Mouse (Mus musculus) T-helper 1 cell (primary cell): ENCODE measurements at regions not wholly inside any gene's neighbourhood (a gene's known extent, or its start where the extent isn't known, plus 50 kb on each side); places are given as distances from the start of the nearest gene placed in this dataset.

Experiments
- in situ Hi-C: fragments of 300-600 bp; cut with MboI, MseI; formaldehyde crosslinking; loops from one replicate; pipeline ENCODE4 v1.15.1; 2025; ENCODE audit warnings: high pct_unique_total_duplicates

DNA sequence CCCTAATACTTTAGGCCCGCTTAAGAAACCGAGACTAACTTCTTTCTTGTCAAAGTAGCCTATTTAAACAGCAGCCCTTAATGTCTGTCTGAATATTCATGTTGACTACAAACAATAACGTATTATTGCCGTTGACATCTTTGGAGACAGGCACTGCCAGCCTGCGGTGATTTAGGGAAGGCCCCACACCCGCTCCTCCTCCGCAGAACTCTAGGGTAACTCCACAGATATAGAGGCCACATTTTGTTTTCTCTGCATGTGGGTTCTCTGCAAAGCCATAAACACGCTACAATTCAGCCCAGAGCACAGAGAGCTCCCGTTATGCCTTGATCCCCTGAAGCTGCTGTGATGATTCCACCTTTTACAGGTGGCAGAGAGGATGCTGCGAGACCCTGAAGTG lies 366.8 kb upstream of the Mki67 start:
- in situ Hi-C loops = no loop called here

GRCm38 (mm10) chr7:136083571-136084342 lies 367.6 kb upstream of the Mki67 start:
- in situ Hi-C loops = no loop called here

- in situ Hi-C loops = no loop called here
Observed at GRCm38 (mm10) chr7:136088785-136089184, 372.6 kb upstream of the Mki67 start.

- in situ Hi-C loops = no loop called here
Observed at GRCm38 (mm10) chr7:136094681-136095360, 378.7 kb upstream of the Mki67 start.

- in situ Hi-C loops = no loop called here
Observed at GRCm38 (mm10) chr7:136104021-136104420, 387.9 kb upstream of the Mki67 start.

- in situ Hi-C loops = no loop called here
Observed at GRCm38 (mm10) chr7:136112163-136112562, 396.0 kb upstream of the Mki67 start.

GRCm38 (mm10) chr7:136120930-136121329 lies 404.8 kb upstream of the Mki67 start:
- in situ Hi-C loops = no loop called here

DNA sequence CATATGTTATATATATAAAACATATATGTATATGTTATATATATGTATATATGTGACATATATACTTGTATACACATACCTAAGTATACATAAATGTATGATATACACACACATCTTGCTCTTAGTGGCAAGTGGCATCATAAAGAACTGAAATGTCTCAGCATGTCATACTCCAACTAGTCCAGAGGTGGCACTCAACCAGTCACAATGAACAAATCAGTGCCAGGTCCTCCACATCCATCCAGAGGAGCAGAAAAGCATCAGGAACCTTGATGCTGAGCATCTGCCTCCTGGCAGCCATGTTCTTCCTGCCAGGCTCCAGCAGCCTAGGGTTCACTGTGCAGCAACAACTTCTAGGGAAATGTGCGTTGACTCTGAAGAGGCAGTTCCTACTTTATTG lies 405.2 kb upstream of the Mki67 start:
- in situ Hi-C loops = no loop called here

DNA sequence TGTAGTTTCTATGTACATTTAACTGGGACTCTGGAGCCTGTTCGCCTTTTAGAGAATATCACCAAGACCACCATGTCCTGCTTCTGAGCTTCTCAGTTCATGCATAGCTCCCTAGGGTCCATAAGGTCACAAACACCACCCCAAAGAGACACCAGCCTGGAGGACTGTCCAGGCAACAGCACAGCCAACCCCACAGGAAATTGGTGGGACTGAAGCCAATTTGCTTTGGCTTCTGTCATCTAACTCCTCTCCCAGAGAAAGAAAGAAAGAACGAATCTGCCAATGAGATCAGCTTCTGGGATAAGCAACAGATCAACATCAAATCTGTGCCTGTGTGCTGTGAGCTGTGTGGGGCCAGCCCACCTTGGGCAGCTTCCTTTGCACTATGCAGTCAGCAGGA lies 408.6 kb upstream of the Mki67 start:
- in situ Hi-C loops = no loop called here

DNA sequence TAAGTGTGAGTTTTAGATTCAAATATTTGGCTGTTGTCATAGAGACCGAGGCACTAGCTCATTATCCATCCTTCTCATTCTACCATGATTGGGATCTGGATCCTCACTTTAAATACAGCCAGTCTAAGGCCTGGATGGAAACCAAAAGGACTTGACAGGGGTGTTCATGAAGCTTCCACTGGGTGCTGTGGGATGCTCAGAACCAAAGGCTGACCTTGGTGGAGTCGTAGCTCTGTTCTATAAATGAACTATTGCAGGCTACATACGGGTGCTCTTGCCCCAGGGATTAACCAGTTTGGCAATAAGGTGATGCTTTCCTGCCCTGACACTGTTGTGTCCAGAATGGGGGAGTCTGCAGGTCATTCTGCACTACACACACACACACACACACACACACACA lies 410.2 kb upstream of the Mki67 start:
- in situ Hi-C loops = no loop called here

DNA sequence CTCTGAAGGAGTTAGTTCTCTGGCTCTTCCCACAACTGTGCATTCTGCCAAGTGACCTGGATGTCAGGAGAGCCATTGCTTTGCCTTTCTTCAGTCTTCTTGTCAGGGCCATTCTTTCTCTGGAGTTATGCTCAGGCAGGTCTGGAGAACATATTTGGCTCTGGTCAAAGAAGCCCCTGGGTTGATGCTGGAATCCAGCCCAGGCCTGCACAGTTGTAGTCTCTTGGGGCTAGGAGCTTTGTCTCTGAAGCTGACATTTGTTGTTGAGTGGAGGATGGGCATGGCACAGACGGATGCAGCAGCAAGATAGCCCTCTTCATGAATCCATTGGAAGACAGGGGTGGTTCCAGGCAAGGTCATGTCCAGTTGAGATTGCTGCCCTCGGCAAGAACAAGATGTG lies 411.4 kb upstream of the Mki67 start:
- in situ Hi-C loops = no loop called here

GRCm38 (mm10) chr7:136129721-136130123 lies 413.6 kb upstream of the Mki67 start:
- in situ Hi-C loops = no loop called here

- in situ Hi-C loops = no loop called here
Observed at GRCm38 (mm10) chr7:136130666-136131239, 414.6 kb upstream of the Mki67 start.

DNA sequence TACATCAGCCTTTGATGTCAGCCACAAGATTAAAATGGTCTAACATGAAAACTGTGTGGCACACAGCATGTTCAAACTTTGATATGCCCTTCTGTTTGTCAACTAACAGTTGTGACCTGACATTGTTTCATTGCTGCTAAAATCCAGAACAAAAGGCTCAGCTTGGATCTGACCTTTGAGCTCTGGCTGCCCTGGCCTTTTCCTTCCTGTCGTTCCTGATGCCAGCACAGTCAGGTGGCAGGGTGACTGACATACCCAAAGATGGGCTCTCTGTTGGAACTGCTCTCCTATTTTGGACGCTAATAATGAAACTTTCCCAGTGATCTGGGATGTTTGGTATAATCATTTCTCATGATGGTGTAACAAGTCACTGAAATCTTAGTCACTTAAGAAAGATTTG lies 416.8 kb upstream of the Mki67 start:
- in situ Hi-C loops = no loop called here

GRCm38 (mm10) chr7:136136666-136137065 lies 420.5 kb upstream of the Mki67 start:
- in situ Hi-C loops = no loop called here

DNA sequence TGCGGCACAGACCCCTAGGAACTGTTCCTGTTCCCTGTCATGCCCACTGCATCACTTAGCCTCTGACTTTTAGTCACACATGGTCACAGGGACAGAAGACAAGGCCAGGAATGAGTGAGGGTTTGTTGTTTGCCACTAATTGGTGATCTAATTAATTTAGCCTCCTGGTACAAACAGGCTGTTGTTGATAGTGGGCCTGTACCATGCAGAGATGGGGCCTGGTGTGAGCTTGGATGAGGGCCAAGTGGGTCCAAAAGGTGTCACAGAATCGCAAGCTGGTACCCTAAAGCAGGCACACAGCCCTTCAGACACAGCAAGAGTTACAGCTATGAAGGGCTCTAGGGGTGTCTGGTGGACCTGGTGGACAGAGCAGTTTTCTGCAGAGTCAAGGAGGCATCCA lies 421.2 kb upstream of the Mki67 start:
- in situ Hi-C loops = no loop called here

DNA sequence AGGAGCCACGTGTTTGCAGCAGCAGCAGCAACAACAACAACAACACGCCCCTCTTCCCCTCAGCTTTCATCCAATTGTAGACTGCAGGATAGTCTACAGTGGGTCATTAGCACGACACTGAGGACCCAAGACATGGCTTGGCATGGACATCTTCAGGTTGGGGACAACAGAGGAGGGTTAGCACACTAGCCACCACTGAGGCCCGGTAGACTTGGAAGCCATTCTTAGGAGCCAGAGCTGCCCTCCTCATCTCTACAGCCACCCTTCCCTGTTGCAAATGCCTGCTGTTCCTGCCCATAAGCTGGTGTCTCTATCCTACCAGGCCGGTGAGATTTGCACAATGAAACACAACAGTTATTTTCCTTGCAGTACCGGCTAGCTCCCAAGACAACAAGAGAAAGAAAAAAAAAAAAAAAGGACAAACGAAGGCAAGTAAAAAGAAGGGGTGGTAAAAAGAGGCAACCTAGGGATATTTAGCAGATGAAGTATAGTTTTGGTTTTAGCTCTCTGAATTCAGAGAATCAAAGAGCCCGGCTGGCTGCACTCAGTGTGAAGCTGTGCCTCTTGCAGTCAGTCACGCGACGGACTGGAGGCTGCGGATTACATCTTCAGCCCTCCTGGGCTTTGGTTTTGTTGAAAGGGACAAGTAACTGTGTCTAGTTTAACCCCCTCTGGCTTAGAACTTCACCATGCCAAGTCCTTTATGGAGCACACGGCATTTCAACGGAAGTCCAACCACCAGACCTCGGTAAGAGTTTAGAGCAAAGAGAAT lies 421.9 kb upstream of the Mki67 start:
- in situ Hi-C loops = no loop called here

DNA sequence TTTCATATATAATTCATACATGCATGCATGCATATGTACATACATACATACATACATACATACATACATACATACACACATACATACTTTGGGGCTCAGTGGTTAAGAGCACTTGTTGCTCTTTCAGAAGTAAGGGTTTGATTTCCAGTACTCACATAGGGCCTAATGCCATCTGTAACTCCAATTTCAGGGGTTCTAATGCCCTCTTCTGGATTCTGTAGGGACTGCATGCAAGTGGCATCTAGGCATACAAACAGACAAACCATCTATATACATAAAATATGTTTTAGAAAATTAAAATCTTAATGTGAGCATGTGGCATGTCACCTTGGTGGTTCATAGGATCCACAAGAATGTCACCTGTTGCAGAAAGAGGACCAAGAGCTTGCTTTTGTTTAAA lies 426.7 kb upstream of the Mki67 start:
- in situ Hi-C loops = loop anchor here (10.0 kb wide), 1 partner anchor 308 kb away; no protein-coding TSS in a partner anchor

- in situ Hi-C loops = no loop called here
Observed at GRCm38 (mm10) chr7:136150196-136150595, 434.0 kb upstream of the Mki67 start.

DNA sequence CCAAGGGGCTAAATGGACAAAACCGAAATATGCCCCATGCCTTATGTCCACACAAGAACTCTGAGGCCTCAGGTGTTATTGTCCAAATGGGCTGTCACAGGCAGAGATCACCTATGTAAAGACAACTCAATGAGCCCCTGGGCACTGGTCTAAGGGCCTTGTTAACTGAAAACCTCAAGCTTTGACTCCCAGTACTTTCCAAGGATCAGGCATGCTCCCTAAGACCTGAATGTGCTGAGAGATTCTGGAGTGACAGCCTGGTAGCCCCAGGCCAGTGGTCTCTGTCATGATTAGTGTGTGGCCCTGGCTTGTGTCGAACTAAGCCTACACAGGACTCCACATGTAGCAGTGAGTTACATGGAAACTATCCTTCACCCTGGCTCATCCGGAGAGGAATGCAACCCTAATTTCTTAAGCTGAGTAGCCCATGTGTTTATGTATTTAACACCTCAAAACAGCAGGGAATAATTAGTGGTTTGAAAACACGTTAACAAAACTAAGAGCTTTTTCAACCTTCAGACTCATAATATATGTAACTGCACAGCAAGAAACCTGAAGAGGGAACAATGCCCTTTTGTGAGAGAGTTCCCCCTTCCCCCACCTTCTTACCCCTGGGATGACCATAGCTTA lies 435.3 kb upstream of the Mki67 start:
- in situ Hi-C loops = no loop called here

DNA sequence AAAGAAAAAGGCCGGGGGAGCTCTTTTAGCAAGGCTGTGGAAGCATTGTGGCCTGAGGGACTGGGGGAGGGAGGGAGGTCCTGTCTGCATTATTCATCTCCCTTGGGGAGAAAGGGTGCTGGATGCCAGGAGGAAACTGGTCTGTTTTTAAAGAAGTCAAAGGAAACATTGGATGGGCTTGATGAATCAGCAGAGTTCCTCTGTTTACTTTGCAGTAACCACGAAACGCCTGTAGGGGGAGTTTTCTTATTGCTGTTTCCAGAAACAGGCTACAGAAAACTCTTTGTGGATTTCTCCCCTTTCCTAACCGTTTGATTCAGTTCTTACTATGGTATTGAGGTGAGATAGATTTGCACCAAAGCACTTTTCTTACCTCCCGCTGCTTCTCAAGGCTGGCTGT lies 436.3 kb upstream of the Mki67 start:
- in situ Hi-C loops = no loop called here

GRCm38 (mm10) chr7:136153621-136154020 lies 437.5 kb upstream of the Mki67 start:
- in situ Hi-C loops = no loop called here
